Mouse (Mus musculus) liver, postnatal 0 days (tissue): Measurements from ENCODE around the gene Pth2.

Experiments used
- CTCF ChIP-seq: sonication (generic); IDR thresholded peaks from 2 replicates; pipeline ENCODE4 v1.5.1; 2016; ENCODE audit warnings: antibody characterized with exemption, low read depth
- EP300 ChIP-seq: IDR thresholded peaks from 2 replicates; pipeline ENCODE4 v1.6.1; 2016; ENCODE audit warnings: antibody characterized with exemption, low read depth, mild to moderate bottlenecking

DNA sequence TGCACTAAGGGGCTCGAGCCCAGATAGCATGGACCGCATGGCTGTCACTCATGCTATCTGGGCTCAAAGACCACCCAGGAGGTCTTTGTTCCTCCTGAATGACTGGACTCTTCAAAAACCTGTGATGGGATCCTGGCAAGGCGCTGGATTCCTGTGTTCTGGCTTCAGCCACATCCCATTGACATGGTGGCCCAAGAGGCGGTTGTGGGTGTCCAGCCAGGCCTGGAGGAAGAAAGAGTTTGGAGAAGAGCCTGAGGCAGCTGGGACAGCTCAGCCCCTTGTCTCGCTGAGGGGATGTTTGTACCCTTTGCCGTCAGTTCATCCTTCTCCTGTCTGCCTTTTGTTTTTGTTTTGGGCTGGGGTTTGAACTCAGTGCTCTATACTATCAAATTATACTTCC lies 31.2 kb upstream of the Pth2 start:
- TF ChIP-seq CTCF = no peak
- no peak for TF ChIP-seq EP300
